Mouse (Mus musculus) intestine, embryonic 14.5 days (tissue): Measurements from ENCODE around the gene Srcin1. TPM values are rescaled to one million over a fixed set of nuclear protein-coding genes. Genes with fewer than 3 reads are reported as not detected.

Experiments
- ATAC-seq: fragments of 200-750 bp; cut with Nextera tagmentation; replicated peaks from 2 replicates; pipeline ENCODE4 v1.8.0; 2017; ENCODE audit warnings: low read depth, moderate number of reproducible peaks, moderate TSS enrichment, moderate library complexity; ENCODE audit not compliant: low FRiP score, low TSS enrichment
- DNase-seq: peaks from one replicate; pipeline ENCODE4 v3.0.0-alpha.2; 2018; ENCODE audit warnings: low spot score
- H3K27ac ChIP-seq: fragments of 300-500 bp; sonication (generic); 2 replicates; pipeline ENCODE4 v1.5.1; 2014; ENCODE audit warnings: low read depth, mild to moderate bottlenecking, control low read depth
- H3K27me3 ChIP-seq: fragments of 300-500 bp; sonication (generic); replicated peaks from 2 replicates; pipeline ENCODE4 v1.6.1; 2014; ENCODE audit warnings: low read length, control low read depth; ENCODE audit not compliant: control insufficient read depth, insufficient read depth
- H3K36me3 ChIP-seq: fragments of 300-500 bp; sonication (generic); 2 replicates; pipeline ENCODE4 v1.6.1; 2014; ENCODE audit warnings: low read length, control low read depth; ENCODE audit not compliant: control insufficient read depth, insufficient read depth
- H3K4me1 ChIP-seq: fragments of 300-500 bp; sonication (generic); replicated peaks from 2 replicates; pipeline ENCODE4 v1.6.1; 2014; ENCODE audit warnings: low read length, control low read depth, mixed read lengths; ENCODE audit not compliant: control insufficient read depth, insufficient read depth
- H3K4me2 ChIP-seq: fragments of 300-500 bp; sonication (generic); 2 replicates; pipeline ENCODE4 v1.6.1; 2014; ENCODE audit warnings: low read length
- H3K4me3 ChIP-seq: fragments of 300-500 bp; sonication (generic); 2 replicates; pipeline ENCODE4 v1.5.1; 2014; ENCODE audit warnings: low read depth, low read length, control low read depth, mixed read lengths
- H3K9ac ChIP-seq: fragments of 300-500 bp; sonication (generic); 2 replicates; pipeline ENCODE4 v1.6.1; 2014; ENCODE audit warnings: mild to moderate bottlenecking, low read length
- H3K9me3 ChIP-seq: fragments of 300-500 bp; sonication (generic); 2 replicates; pipeline ENCODE4 v1.6.1; 2016; ENCODE audit warnings: low read length, control low read depth; ENCODE audit not compliant: control insufficient read depth
- whole genome bisulfite sequencing: fragments of 180-500 bp; shearing (Covaris S2); extraction: QIAGEN DNeasy Blood & Tissue Kit; methylation state at CpG from one replicate; pipeline ENCODE4 v1.1.7; 2014; 5-methylcytosine and 5-hydroxymethylcytosine counted together
- polyA plus RNA-seq: library from polyadenylated mRNA; unstranded; fragments of >200 nt; fragmentation: Nextera tagmentation; extraction: Ambion mirVana; gene quantifications from 2 replicates; pipeline ENCODE4 v1.2.1, GENCODE M21; 2014

The Srcin1 gene
- polyA plus RNA-seq, result 0.16 and 0.30 TPM in 2 replicates

- Histone ChIP-seq H3K4me1 (peaks cover 9% of the 10 kb centered on the region), H3K27ac (no peak within 1 kb of the TSS), H3K36me3 (no peaks in the 10 kb centered on the region), H3K27me3 (peaks cover 57% of the 10 kb centered on the region), H3K4me3 (peak within 1 kb of the TSS; percentile 68), H3K9ac (peak within 1 kb of the TSS; percentile 46), H3K9me3 (no peaks in the 10 kb centered on the region), H3K4me2 (peak within 1 kb of the TSS; percentile 98)
- 30% methylated on average over 9 of the region's 9 CpGs for WGBS
- ATAC-seq, result peak; percentile 54
- peak; percentile 68 for DNase-seq
Measured at GRCm38 (mm10) chr11:97576136-97576906, at the start of gene Srcin1. Gene Srcin1 (minus strand): TSS chr11:97576186.

DNA sequence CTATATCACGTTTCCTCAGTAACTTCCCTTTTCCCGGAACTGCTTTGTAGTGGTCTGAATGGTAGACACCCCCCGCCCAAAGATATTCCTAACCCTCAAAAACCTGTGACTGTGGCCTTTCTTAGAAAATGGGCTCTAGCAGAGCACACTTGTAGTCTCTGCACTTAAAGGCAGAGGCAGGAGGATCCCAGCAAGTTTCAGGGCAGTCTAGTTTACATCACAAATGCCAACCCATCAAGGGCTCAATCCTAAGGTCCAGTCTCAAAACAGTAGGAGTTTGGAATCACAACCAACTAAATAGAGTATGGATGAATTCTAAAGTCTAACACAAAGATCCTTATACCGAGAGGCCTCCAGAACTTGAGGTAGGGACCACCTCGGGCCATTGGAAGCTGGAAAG, 49.6 kb upstream of the Srcin1 start:
- 79% methylated on average over 5 of the region's 5 CpGs for whole genome bisulfite sequencing
- H3K27me3 ChIP-seq, result peaks cover 65% of the 10 kb centered on the region
- no peak for DNase-seq

GRCm38 (mm10) chr11:97623166-97623565, 47.2 kb upstream of the Srcin1 start:
- Histone ChIP-seq H3K4me2 (no peak overlapping the region), H3K36me3 (no peaks in the 10 kb centered on the region), H3K27me3 (peaks cover 49% of the 10 kb centered on the region), H3K4me1 (0 out of 2 replicates have a peak, but pooled peaks cover 10% of the 10 kb centered on the region), H3K27ac (no peak overlapping the region), H3K9ac (no peak overlapping the region), H3K9me3 (no peaks in the 10 kb centered on the region), H3K4me3 (no peak overlapping the region)
- 53% methylated on average over 9 of the region's 9 CpGs for WGBS
- ATAC-seq (no peak), DNase-seq (no peak)

More for the DNA sequence above, 49.6 kb upstream of the Srcin1 start:
- H3K4me1 ChIP-seq, result 0 out of 2 replicates have a peak, but pooled peaks cover 12% of the 10 kb centered on the region
- H3K4me3 ChIP-seq, result no peak overlapping the region
- no peak overlapping the region for H3K9ac ChIP-seq
- no peak overlapping the region for H3K4me2 ChIP-seq
- no peaks in the 10 kb centered on the region for H3K9me3 ChIP-seq
- no peak for ATAC-seq
- no peak overlapping the region for H3K27ac ChIP-seq
- no peaks in the 10 kb centered on the region for H3K36me3 ChIP-seq

GRCm38 (mm10) chr11:97622440-97622839, 46.5 kb upstream of the Srcin1 start:
- peak; percentile 87 for DNase-seq
- Histone ChIP-seq H3K4me3 (no peak overlapping the region), H3K9me3 (no peaks in the 10 kb centered on the region), H3K27me3 (peaks cover 44% of the 10 kb centered on the region), H3K27ac (no peak overlapping the region), H3K4me2 (no peak overlapping the region), H3K4me1 (0 out of 2 replicates have a peak, but pooled peaks cover 10% of the 10 kb centered on the region), H3K9ac (no peak overlapping the region), H3K36me3 (no peaks in the 10 kb centered on the region)
- WGBS, result 3% methylated on average over 6 of the region's 6 CpGs
- peak; percentile 42 for ATAC-seq

GRCm38 (mm10) chr11:97619391-97619795, 43.4 kb upstream of the Srcin1 start:
- Histone ChIP-seq H3K36me3 (no peaks in the 10 kb centered on the region), H3K27me3 (peaks cover 22% of the 10 kb centered on the region), H3K4me3 (no peak overlapping the region), H3K9me3 (no peaks in the 10 kb centered on the region), H3K4me1 (no peaks in the 10 kb centered on the region), H3K27ac (no peak overlapping the region), H3K9ac (no peak overlapping the region), H3K4me2 (no peak overlapping the region)
- 58% methylated on average over 5 of the region's 5 CpGs for WGBS
- DNase-seq (peak; percentile 57), ATAC-seq (0 out of 2 replicates have a peak, but pooled peaks have one; percentile 8)

DNA sequence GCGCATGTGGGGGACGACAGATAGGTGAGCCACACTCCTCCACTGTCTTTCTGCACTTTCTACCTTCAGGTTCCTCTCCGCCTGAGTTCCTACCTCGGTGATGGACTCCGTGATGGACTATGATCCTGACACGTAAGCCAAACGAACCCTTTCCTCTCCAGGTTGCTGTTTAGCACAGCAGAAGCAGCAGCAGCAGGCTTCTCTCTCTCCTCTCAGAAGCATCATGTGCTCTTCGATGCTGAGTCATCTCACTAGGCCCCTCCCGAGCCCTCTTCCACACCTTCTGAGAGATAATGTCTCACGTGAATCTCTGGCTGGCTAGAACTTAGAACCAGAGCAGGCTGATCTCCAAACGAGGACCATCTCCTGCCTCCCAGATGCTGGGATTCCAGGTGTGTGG, 42.4 kb upstream of the Srcin1 start:
- 33% methylated on average over 11 of the region's 11 CpGs for WGBS
- ATAC-seq, result no peak

GRCm38 (mm10) chr11:97615276-97615675, 39.3 kb upstream of the Srcin1 start:
- ATAC-seq (no peak), DNase-seq (no peak)
- no peaks in the 10 kb centered on the region for H3K36me3 ChIP-seq
- H3K27ac ChIP-seq, result no peak overlapping the region
- peaks cover 16% of the 10 kb centered on the region for H3K27me3 ChIP-seq
- H3K4me1 ChIP-seq, result no peaks in the 10 kb centered on the region
- no peak overlapping the region for H3K9ac ChIP-seq
- H3K4me3 ChIP-seq, result no peak overlapping the region
- H3K9me3 ChIP-seq, result no peaks in the 10 kb centered on the region
- no peak overlapping the region for H3K4me2 ChIP-seq
- 50% methylated on average over 4 of the region's 4 CpGs for WGBS

More for the DNA sequence above, 42.4 kb upstream of the Srcin1 start:
- H3K9ac ChIP-seq, result no peak overlapping the region
- H3K9me3 ChIP-seq, result no peaks in the 10 kb centered on the region
- DNase-seq, result no peak
- H3K4me1 ChIP-seq, result no peaks in the 10 kb centered on the region
- no peak overlapping the region for H3K4me3 ChIP-seq
- H3K27ac ChIP-seq, result no peak overlapping the region
- H3K27me3 ChIP-seq, result peaks cover 16% of the 10 kb centered on the region
- no peaks in the 10 kb centered on the region for H3K36me3 ChIP-seq
- no peak overlapping the region for H3K4me2 ChIP-seq

DNA sequence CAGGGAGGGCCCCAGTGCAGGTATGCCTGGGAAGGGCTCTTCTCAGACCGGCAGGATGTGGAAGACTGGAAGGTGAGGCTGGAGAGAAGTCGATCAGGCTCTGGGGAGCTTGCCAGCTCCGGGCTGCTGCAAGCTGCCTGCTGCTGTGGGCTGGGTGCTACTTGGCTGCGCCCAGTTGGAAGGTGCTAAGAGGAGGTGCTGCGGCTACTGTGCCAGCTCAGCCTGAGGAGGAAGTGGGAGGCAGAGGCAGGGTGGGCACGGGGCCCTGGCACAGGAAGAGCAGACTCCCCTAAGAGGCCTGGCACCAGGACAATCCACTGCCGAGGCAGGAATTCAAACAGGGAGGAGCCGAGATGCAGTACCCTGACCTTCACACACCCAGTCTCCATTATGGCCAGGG, 35.1 kb upstream of the Srcin1 start:
- Histone ChIP-seq H3K27me3 (no peaks in the 10 kb centered on the region), H3K4me3 (no peak overlapping the region), H3K9me3 (no peaks in the 10 kb centered on the region), H3K27ac (no peak overlapping the region), H3K36me3 (no peaks in the 10 kb centered on the region), H3K4me2 (no peak overlapping the region), H3K4me1 (no peaks in the 10 kb centered on the region), H3K9ac (no peak overlapping the region)
- no peak for DNase-seq
- WGBS, result 60% methylated on average over 8 of the region's 8 CpGs
- ATAC-seq, result no peak

DNA sequence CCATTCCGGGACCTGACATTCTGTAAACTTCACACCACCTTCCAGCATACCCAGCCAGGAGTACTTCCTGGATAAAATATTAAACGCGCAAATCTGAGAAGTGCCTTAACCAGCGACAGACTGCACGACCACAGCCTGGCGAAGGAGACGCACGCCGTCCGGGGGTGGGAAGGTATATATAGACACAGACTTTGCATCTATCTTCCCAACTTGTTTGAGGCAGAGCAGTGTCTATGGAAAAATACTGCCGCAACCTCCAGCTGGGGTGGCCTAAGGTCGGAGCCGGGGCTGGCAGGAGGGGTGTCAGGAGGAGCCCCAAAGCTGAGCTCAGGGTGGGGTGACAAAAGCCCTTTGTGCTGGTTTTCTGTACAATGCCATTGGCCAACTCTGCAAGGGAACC, 33.8 kb upstream of the Srcin1 start:
- H3K4me2 ChIP-seq, result no peak overlapping the region
- no peaks in the 10 kb centered on the region for H3K36me3 ChIP-seq
- DNase-seq, result no peak
- 80% methylated on average over 13 of the region's 13 CpGs for WGBS
- no peaks in the 10 kb centered on the region for H3K4me1 ChIP-seq
- no peak overlapping the region for H3K9ac ChIP-seq
- no peak for ATAC-seq
- no peaks in the 10 kb centered on the region for H3K9me3 ChIP-seq
- H3K4me3 ChIP-seq, result no peak overlapping the region
- H3K27me3 ChIP-seq, result no peaks in the 10 kb centered on the region
- no peak overlapping the region for H3K27ac ChIP-seq
